Mouse (Mus musculus): ENCODE measurements around the gene AA986860.

AA986860 gene

DNA sequence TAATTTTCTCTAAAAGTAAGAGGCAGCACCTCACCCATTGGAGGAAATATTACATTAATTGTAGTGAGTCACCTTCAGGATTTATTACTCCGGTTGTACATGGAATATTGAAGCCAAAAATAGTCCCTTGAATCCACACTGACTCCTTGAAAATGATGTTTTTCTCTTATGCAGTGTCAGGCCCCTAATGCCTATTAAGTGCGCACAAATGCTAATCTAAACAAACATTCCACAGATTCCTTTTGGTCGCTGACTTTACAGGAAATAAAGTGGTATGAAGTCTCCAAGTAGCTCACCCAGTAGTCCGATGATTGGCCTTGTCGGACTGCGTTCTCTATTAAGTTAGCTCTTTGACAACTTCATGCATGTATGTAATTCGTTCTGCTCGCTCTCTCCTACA, 3.1 kb downstream of the AA986860 start:
- no peak for DNase-seq (ENCODE audit: low read depth)

DNA sequence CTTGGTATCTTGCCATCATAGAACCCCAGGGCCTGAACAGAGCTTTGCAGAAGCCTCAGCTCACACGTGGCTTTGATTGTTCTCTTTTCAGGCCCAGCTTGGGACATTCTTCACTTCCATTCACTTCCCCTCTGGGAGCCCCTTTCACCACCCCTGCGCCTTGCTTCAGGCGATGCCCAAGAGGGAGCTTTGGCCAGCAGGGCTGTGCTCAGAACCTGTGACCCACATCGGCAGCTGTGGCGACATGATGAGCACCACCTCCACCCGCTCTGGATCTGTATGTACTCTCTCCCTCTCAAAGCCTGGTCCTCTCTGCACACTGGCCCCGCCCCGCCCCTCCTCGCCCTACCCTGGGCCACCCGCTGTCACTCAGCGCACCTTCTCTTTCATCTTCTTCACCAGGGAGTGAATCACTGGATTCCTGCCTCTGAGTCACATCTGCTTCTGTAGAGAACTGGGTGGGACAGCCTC, 5.7 kb downstream of the AA986860 start:
- no peak for DNase-seq (ENCODE audit: low read depth)

GRCm38 (mm10) chr1:130737916-130738315, 6.1 kb downstream of the AA986860 start:
- DNase-seq (ENCODE audit: low read depth) = no peak

- no peak for DNase-seq (ENCODE audit: low read depth)
Measured at GRCm38 (mm10) chr1:130738551-130739106, 6.9 kb downstream of the AA986860 start.

DNA sequence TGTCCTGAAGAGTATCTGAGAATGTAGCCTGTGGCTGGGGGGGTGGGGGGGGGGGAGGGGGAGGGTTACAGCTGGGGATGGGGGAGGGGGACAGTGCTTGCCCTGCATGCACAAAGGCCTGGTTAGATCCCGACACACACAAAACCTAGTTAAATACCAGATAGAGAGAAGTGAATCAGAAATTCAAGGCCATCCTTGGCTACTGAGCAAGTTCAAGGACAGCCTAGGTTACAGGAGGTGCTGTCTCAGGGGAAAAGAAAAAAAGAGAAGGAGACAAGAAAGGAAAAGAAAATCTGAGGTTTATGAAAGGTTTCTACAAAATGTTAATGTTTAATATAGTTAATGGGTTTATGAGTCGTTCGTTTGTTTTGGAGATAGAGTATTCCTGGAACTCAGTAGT, 7.9 kb downstream of the AA986860 start:
- DNase-seq (ENCODE audit: low read depth) = no peak

GRCm38 (mm10) chr1:130740227-130740648, 8.5 kb downstream of the AA986860 start:
- no peak for DNase-seq (ENCODE audit: low read depth)

DNA sequence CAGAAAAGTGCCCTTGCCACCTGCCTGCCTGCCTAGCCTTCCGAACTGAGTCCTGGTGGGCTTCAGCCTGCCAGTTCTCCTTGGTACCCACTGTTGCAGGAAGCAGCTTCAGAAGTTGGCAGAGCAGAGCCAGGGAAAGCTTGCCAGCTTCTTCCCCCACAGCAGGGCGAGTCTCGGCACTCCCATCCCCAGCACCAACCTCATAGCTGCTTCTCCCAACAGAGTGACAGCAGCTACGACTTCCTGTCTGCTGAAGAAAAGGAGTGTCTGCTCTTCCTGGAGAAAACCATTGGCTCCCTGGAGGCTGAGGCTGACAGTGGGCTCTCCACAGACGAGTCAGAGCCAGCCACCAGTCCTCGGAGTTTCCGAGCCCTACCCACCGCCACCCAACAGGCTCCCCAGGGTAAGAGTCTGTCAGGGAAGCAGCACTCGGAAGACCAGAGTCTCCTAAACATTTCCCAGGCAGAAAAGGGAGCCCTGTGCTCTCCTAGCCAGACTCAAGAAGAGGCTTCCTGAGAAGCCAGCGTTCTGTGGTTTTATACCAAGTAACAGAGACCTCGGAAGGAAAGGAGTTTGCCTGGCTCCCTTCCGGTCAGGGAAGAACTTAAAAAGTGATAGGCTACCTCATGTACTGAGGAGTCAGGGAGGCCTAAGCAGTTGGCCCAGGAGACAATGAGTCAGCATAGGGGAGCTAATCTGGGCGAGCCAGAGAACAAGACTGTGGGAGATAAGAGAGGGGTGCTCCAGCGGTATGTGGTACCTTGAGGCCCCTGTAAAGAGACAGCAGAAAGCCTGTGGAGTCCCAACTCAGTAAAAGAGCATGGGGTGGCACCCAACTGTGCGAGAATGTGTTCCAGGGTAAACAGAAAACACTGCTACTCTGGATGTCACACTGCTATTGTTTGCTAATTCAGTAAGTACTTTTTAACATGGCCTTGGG, 9.3 kb downstream of the AA986860 start:
- DNase-seq (ENCODE audit: low read depth) = no peak

DNA sequence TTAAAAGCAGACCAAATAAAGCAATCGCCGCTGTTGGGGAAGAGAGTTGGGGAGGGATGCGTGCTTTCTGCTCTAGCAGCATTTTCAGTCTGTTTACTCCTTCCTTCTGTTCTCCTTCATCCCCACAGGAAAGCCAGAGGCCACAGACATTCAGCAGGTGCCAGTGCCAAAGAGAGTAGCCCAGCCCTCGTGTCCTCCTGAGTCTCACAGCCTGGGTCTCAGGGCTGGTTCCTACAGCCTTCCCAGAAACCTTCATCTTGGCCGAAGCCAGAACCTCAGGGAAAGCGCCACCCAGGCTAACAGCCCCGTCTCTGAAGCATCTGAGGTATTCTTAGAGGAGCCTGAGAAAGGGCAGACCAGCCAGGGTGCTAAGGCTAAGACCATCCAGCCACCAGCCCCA, 10.4 kb downstream of the AA986860 start:
- DNase-seq (ENCODE audit: low read depth) = no peak

- DNase-seq (ENCODE audit: low read depth) = no peak
Measured at GRCm38 (mm10) chr1:130743775-130744174, 12.0 kb downstream of the AA986860 start.

DNA sequence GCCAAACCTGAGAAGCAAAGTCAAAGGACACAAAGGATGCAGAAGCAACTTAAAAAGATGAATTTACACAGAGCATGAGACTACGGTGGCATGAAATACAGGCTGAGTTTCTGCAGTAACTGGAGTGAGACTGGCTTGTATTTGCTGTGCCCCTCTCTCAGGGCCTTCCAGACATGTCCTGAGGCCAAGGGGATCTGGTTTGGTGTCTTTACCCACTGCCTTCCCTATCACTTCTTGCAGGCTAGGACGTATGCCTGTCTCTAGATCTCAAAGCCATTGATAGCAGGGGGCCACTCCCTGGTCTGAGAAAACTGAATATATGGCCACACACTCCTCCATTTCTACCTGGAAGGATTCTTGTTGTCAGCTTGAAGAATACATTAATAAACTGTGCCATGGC, 12.4 kb downstream of the AA986860 start:
- DNase-seq (ENCODE audit: low read depth) = no peak

GRCm38 (mm10) chr1:130744961-130745360, 13.2 kb downstream of the AA986860 start:
- DNase-seq (ENCODE audit: low read depth) = no peak

DNA sequence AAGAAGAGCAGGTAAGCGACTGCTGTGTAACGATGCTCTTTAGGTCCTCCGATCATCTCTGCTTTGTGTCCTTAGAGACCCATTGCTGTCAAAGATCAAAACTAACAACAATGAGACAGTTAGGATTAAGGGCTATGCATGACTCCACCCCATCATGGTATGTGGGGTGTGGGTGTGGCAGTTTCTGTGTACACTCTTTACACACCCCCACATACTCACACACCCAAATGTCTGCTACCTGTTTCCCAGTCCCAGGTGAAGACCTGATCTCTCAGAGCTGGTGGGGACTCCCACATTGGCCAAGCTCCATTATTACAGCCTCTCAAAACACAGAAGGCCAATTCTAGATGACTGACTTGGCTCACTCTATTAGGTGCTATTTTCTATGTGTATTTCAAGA, 13.8 kb downstream of the AA986860 start:
- DNase-seq (ENCODE audit: low read depth) = no peak

DNA sequence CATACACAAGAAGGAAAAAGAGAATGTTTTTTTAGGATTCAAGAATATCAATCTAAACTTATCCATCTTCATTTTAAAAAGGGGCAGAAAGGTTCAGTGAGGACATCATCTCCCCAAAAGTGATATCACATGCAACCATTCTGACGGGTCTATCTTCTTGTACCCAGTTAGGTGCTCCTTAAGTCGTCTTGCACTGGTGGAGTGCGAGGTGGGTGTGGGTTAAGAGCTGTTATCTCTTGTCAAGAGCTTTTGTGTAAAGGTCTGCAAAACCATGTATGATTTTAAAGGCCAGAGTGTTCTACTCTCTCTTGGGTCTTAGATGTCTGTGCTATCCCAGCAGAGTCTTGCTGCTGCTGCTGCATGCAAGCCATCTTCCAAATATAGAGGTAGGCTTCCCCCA, 15.0 kb downstream of the AA986860 start:
- no peak for DNase-seq (ENCODE audit: low read depth)

- no peak for DNase-seq (ENCODE audit: low read depth)
Measured at GRCm38 (mm10) chr1:130759689-130760088, 27.9 kb downstream of the AA986860 start.

DNA sequence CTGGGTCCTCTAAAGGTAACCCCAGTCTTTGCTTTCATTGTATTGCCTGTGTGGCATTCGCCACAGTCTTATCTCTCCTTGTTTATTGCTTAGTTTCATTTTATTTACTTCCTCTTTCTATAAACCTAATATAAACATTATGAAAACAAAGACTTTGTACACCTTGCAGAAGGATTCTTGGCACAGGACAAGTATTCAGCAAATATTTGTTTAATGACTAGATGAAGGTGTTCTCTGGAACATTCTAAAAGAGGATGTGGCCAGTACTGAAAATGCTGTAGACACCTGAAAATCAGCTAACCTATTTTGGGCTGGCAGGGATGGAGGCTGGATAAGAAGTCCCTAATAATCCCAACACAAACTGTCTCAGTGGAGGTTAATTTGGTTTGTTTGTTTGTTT, 29.8 kb downstream of the AA986860 start:
- DNase-seq (ENCODE audit: low read depth) = no peak

- DNase-seq (ENCODE audit: low read depth) = no peak
Measured at GRCm38 (mm10) chr1:130762045-130762760, 30.4 kb downstream of the AA986860 start.

DNA sequence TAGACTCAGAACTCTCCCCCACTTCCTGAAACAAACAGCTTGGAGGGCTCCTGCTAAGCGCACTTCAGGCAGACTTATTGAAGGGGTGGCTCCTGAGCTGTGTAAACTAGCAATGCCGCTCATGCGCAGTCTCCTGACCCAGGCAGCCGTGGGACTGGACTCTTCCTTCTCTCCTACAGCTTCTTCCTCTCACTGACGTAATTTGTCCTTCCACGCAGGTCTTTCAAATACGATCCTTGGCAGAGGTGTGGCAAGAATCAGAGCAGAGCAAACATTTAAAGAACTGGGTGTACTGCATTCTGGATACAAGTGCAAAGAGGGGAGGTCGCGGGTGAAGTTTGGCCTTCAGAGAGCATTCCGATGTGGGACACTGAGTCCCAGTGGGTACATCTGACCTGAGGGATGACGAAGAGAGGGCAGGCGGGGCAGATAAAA, 32.3 kb downstream of the AA986860 start:
- DNase-seq (ENCODE audit: low read depth) = no peak

- no peak for DNase-seq (ENCODE audit: low read depth)
Measured at GRCm38 (mm10) chr1:130767066-130767465, 35.3 kb downstream of the AA986860 start.

- no peak for DNase-seq (ENCODE audit: low read depth)
Measured at GRCm38 (mm10) chr1:130769925-130770324, 38.1 kb downstream of the AA986860 start.

DNA sequence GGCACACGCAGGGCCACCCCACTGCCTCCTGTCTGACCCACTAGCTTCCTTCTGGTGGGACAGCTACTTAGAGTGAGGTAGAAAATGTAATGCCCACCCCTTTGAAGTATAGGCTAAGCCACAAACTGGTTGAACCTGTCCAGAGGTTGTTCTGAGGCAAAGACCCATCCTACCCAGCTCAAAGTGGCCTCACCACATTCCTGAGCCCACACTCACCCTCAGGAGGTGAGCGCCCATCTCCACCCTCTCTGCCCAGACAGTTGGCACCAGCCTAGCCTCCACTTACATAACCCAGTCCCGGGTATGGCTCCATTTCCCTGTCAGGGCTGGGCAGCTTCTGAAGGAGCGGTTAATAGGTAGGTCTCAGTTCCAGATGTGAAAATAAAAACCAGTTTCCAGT, 38.7 kb downstream of the AA986860 start:
- no peak for DNase-seq (ENCODE audit: low read depth)

DNA sequence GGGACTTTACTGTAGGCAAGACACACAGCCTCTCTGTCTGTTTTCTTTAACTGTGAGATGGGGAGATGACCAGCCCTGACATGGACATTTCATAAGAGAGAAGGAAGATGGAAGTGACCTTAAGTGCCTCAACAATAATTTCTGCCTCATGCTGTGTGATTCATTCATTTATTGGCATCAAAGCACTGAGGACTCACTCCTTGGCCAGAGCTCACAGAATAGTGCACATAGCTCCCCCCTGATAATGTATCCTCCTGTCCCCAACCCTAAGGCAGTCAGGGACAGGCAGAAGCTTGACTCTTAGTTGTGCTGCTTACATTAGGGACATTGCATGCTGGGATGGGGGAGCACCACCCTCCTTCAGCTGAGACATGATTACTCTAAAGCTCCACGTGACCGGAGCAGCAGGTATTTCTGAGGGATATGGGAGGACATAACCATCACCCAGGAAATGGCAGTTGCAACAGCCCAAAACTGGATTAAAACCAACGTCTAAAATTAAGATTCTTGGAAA, 39.3 kb downstream of the AA986860 start:
- DNase-seq (ENCODE audit: low read depth) = no peak

DNA sequence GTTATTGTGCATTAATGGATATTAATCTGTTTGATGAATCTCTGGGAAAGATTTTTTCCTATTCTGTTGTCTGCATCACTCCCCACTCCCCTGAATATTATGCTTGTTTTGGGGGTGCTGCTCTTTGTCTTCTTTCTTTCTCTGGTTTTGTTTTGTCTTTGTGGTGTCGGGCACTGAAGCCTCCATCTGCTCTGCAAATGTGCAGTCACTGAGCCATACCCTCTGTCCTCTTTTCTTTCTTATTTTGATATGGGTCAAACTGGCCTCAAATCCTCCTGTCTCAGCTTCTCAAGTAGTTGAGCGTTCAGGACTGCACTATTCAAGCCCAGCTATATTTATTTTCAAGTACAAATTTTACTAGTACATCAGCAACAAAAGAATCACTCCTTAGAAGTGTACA, 43.5 kb downstream of the AA986860 start:
- DNase-seq (ENCODE audit: low read depth) = no peak
